Mouse (Mus musculus) spleen, adult 2 months (tissue): ENCODE data around the gene Serpine2. TPM values are rescaled to one million over a fixed set of nuclear protein-coding genes. Genes with fewer than 3 reads are reported as not detected.

Experiments
- DNase-seq, 2 experiments: peaks; one replicate each; pipeline versions ENCODE4 v3.0.0 to v3.0.0-alpha.2; 2012 to 2021; ENCODE audit warnings: low spot score in 2 of 2, low read depth in 1 of 2
- H3K27ac ChIP-seq: fragments of 200-500 bp; 2 replicates; pipeline ENCODE4 v1.5.1; 2012; ENCODE audit warnings: low read length, inconsistent platforms; ENCODE audit not compliant: insufficient read depth
- H3K27me3 ChIP-seq: fragments of 200-500 bp; 2 replicates; pipeline ENCODE4 v1.6.1; 2012; ENCODE audit warnings: mild to moderate bottlenecking, moderate library complexity, low read length, inconsistent platforms; ENCODE audit not compliant: control insufficient read depth, insufficient read depth
- H3K36me3 ChIP-seq: fragments of 200-500 bp; 2 replicates; pipeline ENCODE4 v1.6.1; 2012; ENCODE audit warnings: mild to moderate bottlenecking, low read length, inconsistent platforms; ENCODE audit not compliant: control insufficient read depth, insufficient read depth
- H3K4me1 ChIP-seq: fragments of 200-500 bp; 2 replicates; pipeline ENCODE4 v1.6.1; 2011; ENCODE audit warnings: inconsistent platforms; ENCODE audit not compliant: control insufficient read depth, insufficient read depth, insufficient read length
- H3K4me3 ChIP-seq: fragments of 200-500 bp; 2 replicates; pipeline ENCODE4 v1.5.1; 2011; ENCODE audit warnings: mild to moderate bottlenecking, inconsistent platforms; ENCODE audit not compliant: insufficient read depth, insufficient read length; ENCODE audit errors: extremely low read depth
- CTCF ChIP-seq: fragments of 200-500 bp; IDR thresholded peaks from 2 replicates; pipeline ENCODE4 v1.5.1; 2011; ENCODE audit warnings: mild to moderate bottlenecking, inconsistent platforms; ENCODE audit not compliant: insufficient read depth, insufficient read length, insufficient replicate concordance; ENCODE audit errors: extremely low read depth
- POLR2A ChIP-seq: fragments of 200-500 bp; IDR thresholded peaks from 2 replicates; pipeline ENCODE4 v1.6.1; 2011; ENCODE audit warnings: low read depth, low read length, inconsistent platforms
- WGBS: fragments of 180-500 bp; shearing (Covaris S2); methylation state at CpG from one replicate; pipeline ENCODE4 v1.1.7; 2018; 5-methylcytosine and 5-hydroxymethylcytosine counted together
- polyA plus RNA-seq: library from polyadenylated mRNA; depleted of rRNA; stranded (reverse); fragments of >200 nt; gene quantifications from 2 replicates; pipeline ENCODE4 v1.2.3, GENCODE M21; 2012

The Serpine2 gene
- polyA plus RNA-seq, 1 experiment = 12.3 TPM

GRCm38 (mm10) chr1:79809447-79809846 is 51.5 kb downstream of the Serpine2 start:
- WGBS = 91% methylated on average over 3 of the region's 3 CpGs
- no peaks in the 10 kb centered on the region for H3K4me1 ChIP-seq

GRCm38 (mm10) chr1:79806865-79807264 is 54.1 kb downstream of the Serpine2 start:
- 35% methylated on average over 5 of the region's 5 CpGs for WGBS
- Histone ChIP-seq H3K27me3 (no peaks in the 10 kb centered on the region), H3K4me1 (no peaks in the 10 kb centered on the region), H3K36me3 (no peaks in the 10 kb centered on the region), H3K4me3 (no peak overlapping the region), H3K27ac (no peak overlapping the region)
- DNase-seq = no peak
- TF ChIP-seq CTCF = no peak
- TF ChIP-seq POLR2A = no peak

More at GRCm38 (mm10) chr1:79809447-79809846, 51.5 kb downstream of the Serpine2 start:
- TF ChIP-seq CTCF = no peak
- no peak for TF ChIP-seq POLR2A
- DNase-seq = no peak
- H3K27me3 ChIP-seq = no peaks in the 10 kb centered on the region
- no peak overlapping the region for H3K4me3 ChIP-seq
- H3K36me3 ChIP-seq = no peaks in the 10 kb centered on the region
- H3K27ac ChIP-seq = no peak overlapping the region

- Histone ChIP-seq H3K4me3 (no peak overlapping the region), H3K4me1 (no peaks in the 10 kb centered on the region), H3K27ac (no peak overlapping the region), H3K27me3 (no peaks in the 10 kb centered on the region), H3K36me3 (no peaks in the 10 kb centered on the region)
- no peak for DNase-seq
- WGBS = 42% methylated on average over 7 of the region's 7 CpGs
- TF ChIP-seq POLR2A = no peak
- TF ChIP-seq CTCF = no peak
These were observed 57.4 kb downstream of the Serpine2 start for GRCm38 (mm10) chr1:79803614-79804013.

- H3K27me3 ChIP-seq = no peaks in the 10 kb centered on the region
- DNase-seq = no peak
- H3K4me3 ChIP-seq = no peak overlapping the region
- TF ChIP-seq CTCF (no peak), POLR2A (no peak)
- no peaks in the 10 kb centered on the region for H3K36me3 ChIP-seq
- no peak overlapping the region for H3K27ac ChIP-seq
- WGBS = 89% methylated on average over 11 of the region's 11 CpGs
- no peaks in the 10 kb centered on the region for H3K4me1 ChIP-seq
These were observed 58.0 kb downstream of the Serpine2 start for GRCm38 (mm10) chr1:79802858-79803427.

GRCm38 (mm10) chr1:79797084-79797483 is 63.9 kb downstream of the Serpine2 start:
- Histone ChIP-seq H3K27ac (no peak overlapping the region), H3K36me3 (no peaks in the 10 kb centered on the region), H3K4me1 (no peaks in the 10 kb centered on the region), H3K27me3 (no peaks in the 10 kb centered on the region), H3K4me3 (no peak overlapping the region)
- TF ChIP-seq CTCF = no peak
- no peak for TF ChIP-seq POLR2A
- 45% methylated on average over 3 of the region's 3 CpGs for WGBS
- no peak for DNase-seq

- H3K4me3 ChIP-seq = no peak overlapping the region
- peaks cover 14% of the 10 kb centered on the region for H3K36me3 ChIP-seq
- no peaks in the 10 kb centered on the region for H3K27me3 ChIP-seq
- DNase-seq = no peak
- H3K4me1 ChIP-seq = no peaks in the 10 kb centered on the region
- 68% methylated on average over 7 of the region's 7 CpGs for WGBS
- H3K27ac ChIP-seq = no peak overlapping the region
- peak; percentile 24; the same call in 1 of the 2 replicates for TF ChIP-seq CTCF
- TF ChIP-seq POLR2A = no peak
These were observed 74.6 kb downstream of the Serpine2 start for GRCm38 (mm10) chr1:79786267-79786927.

GRCm38 (mm10) chr1:79782433-79782832 is 78.5 kb downstream of the Serpine2 start:
- WGBS = 93% methylated on average over 3 of the region's 3 CpGs
- Histone ChIP-seq H3K27ac (no peak overlapping the region), H3K4me1 (no peaks in the 10 kb centered on the region), H3K27me3 (no peaks in the 10 kb centered on the region), H3K4me3 (no peak overlapping the region), H3K36me3 (peaks cover 33% of the 10 kb centered on the region)
- DNase-seq = no peak
- TF ChIP-seq POLR2A (no peak), CTCF (peak; percentile 19; the same call in 1 of the 2 replicates)
